Mouse (Mus musculus): ENCODE data around the gene Itgav.
"Not testable (repeated sequence)": the region's sequence is repeated elsewhere in the genome, so short reads cannot be mapped to it uniquely, and the experiment has no call there.

- not testable (repeated sequence) for TF ChIP-seq CTCF (IDR thresholded peaks at IDR 0.05; ENCODE audit: borderline replicate concordance, extremely low read depth, insufficient read depth, insufficient read length); POLR2A (IDR thresholded peaks at IDR 0.05; ENCODE audit: borderline replicate concordance, extremely low read depth, insufficient read depth, insufficient read length, poor library complexity, severe bottlenecking)
These were observed 10.9 kb upstream of the Itgav start for GRCm38 (mm10) chr2:83713281-83713680.

All from brain, embryonic 14.5 days (tissue).